Mouse (Mus musculus) hindbrain, embryonic 15.5 days (tissue): ENCODE results near the gene Gfpt2. TPM values are rescaled to one million over a fixed set of nuclear protein-coding genes. Genes with fewer than 3 reads are reported as not detected.
"Not testable (repeated sequence)": the region's sequence is repeated elsewhere in the genome, so short reads cannot be mapped to it uniquely, and the experiment has no call there.

Experiments
- ATAC-seq: fragments of 200-750 bp; cut with Nextera tagmentation; 2 replicates; pipeline ENCODE4 v1.8.0; 2017; ENCODE audit warnings: low read depth, moderate number of reproducible peaks, moderate TSS enrichment; ENCODE audit not compliant: low FRiP score
- H3K27ac ChIP-seq: fragments of 300-500 bp; sonication (generic); replicated peaks from 2 replicates; pipeline ENCODE4 v1.5.1; 2015; ENCODE audit warnings: mild to moderate bottlenecking, inconsistent platforms
- H3K27me3 ChIP-seq: fragments of 300-500 bp; sonication (generic); 2 replicates; pipeline ENCODE4 v1.6.1; 2015; ENCODE audit warnings: control low read depth, inconsistent platforms
- H3K36me3 ChIP-seq: fragments of 300-500 bp; sonication (generic); 2 replicates; pipeline ENCODE4 v1.6.1; 2015; ENCODE audit warnings: control low read depth, inconsistent platforms
- H3K4me1 ChIP-seq: fragments of 300-500 bp; sonication (generic); replicated peaks from 2 replicates; pipeline ENCODE4 v1.6.1; 2015; ENCODE audit warnings: control low read depth, inconsistent platforms
- H3K4me2 ChIP-seq: fragments of 300-500 bp; sonication (generic); 2 replicates; pipeline ENCODE4 v1.6.1; 2015; ENCODE audit warnings: moderate library complexity, mild to moderate bottlenecking, inconsistent platforms
- H3K4me3 ChIP-seq: fragments of 300-500 bp; sonication (generic); 2 replicates; pipeline ENCODE4 v1.5.1; 2015; ENCODE audit warnings: mild to moderate bottlenecking, inconsistent platforms
- H3K9ac ChIP-seq: fragments of 300-500 bp; sonication (generic); 2 replicates; pipeline ENCODE4 v1.6.1; 2015; ENCODE audit warnings: inconsistent platforms
- H3K9me3 ChIP-seq: fragments of 300-500 bp; sonication (generic); 2 replicates; pipeline ENCODE4 v1.6.1; 2016; ENCODE audit warnings: control low read depth, inconsistent platforms
- WGBS: fragments of 180-500 bp; shearing (Covaris S2); methylation state at CpG from one replicate; pipeline ENCODE4 v1.1.7; 2015; 5-methylcytosine and 5-hydroxymethylcytosine counted together
- polyA plus RNA-seq: library from polyadenylated mRNA; unstranded; fragments of >200 nt; fragmentation: Nextera tagmentation; extraction: Ambion mirVana; gene quantifications from 2 replicates; pipeline ENCODE4 v1.2.1, GENCODE M21; 2015

The Gfpt2 gene
- polyA plus RNA-seq, 1 experiment from 2014 or later = 6.8 TPM

- not testable (repeated sequence) for H3K4me1 ChIP-seq, H3K4me2 ChIP-seq, H3K27me3 ChIP-seq, H3K4me3 ChIP-seq, H3K27ac ChIP-seq, H3K36me3 ChIP-seq, H3K9ac ChIP-seq, ATAC-seq, H3K9me3 ChIP-seq
- 89% methylated on average over 6 of the region's 6 CpGs for WGBS
These were observed 26.5 kb upstream of the Gfpt2 start for GRCm38 (mm10) chr11:49767497-49767896.

GRCm38 (mm10) chr11:49768781-49769180, 25.2 kb upstream of the Gfpt2 start:
- Histone ChIP-seq H3K27ac (no peak overlapping the region), H3K27me3 (no peaks in the 10 kb centered on the region), H3K36me3 (no peaks in the 10 kb centered on the region), H3K4me1 (no peaks in the 10 kb centered on the region), H3K4me3 (no peak overlapping the region), H3K4me2 (no peak overlapping the region), H3K9ac (no peak overlapping the region), H3K9me3 (no peaks in the 10 kb centered on the region)
- WGBS = 94% methylated on average over 5 of the region's 5 CpGs
- ATAC-seq = no peak

GRCm38 (mm10) chr11:49770676-49771550, 23.1 kb upstream of the Gfpt2 start:
- Histone ChIP-seq H3K27me3 (no peaks in the 10 kb centered on the region), H3K9me3 (no peaks in the 10 kb centered on the region), H3K36me3 (no peaks in the 10 kb centered on the region), H3K4me1 (no peaks in the 10 kb centered on the region), H3K9ac (no peak overlapping the region), H3K4me3 (no peak overlapping the region), H3K27ac (no peak overlapping the region), H3K4me2 (no peak overlapping the region)
- WGBS = 87% methylated on average over 9 of the region's 9 CpGs
- ATAC-seq = no peak

DNA sequence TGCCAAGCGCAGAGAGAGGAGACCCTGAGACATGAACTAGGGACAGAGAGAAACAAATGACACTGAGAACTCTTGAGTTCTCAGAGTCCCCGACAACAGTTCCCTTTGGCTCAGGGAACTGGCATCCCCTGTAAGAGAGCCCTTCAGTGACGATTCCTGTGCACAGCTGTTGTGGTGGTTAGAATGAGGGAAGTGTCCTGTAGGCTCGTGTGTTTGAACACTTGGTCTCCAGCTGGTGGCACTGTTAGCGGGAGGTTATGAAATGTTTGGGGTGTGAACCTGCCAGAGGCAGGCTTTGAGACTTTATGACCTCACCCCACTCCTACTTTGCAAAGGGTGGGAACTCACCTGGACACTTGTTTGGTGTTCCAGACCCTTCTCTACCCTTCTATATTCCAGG, 21.7 kb upstream of the Gfpt2 start:
- H3K36me3 ChIP-seq = no peaks in the 10 kb centered on the region
- no peak for ATAC-seq
- no peak overlapping the region for H3K4me2 ChIP-seq
- H3K27ac ChIP-seq = no peak overlapping the region
- H3K9me3 ChIP-seq = no peaks in the 10 kb centered on the region
- no peak overlapping the region for H3K9ac ChIP-seq
- no peaks in the 10 kb centered on the region for H3K27me3 ChIP-seq
- no peak overlapping the region for H3K4me3 ChIP-seq
- WGBS = 72% methylated on average over 5 of the region's 5 CpGs
- no peaks in the 10 kb centered on the region for H3K4me1 ChIP-seq

- WGBS = 80% methylated on average over 4 of the region's 4 CpGs
- no peak for ATAC-seq
- H3K4me3 ChIP-seq = no peak overlapping the region
These were observed 19.1 kb upstream of the Gfpt2 start for GRCm38 (mm10) chr11:49774894-49775293.

DNA sequence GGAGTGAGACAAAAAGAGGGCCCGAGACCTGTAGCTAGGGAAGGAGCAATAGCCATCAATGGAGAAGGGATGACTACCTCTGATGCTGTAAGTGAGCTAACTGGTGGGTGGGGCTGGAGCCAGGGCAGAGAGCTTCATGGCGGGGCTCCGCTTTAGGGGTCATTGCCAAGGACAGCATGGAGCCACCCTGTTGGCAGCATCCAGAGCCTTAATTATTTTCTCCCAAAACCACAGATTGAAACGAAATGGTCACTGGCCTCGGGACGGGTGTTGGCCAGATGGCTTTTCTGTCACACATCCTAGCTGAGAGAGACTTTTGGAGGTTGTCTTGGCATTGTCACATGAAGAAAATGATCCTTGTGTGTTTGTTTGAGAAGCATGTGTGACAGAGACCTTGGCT, 15.1 kb upstream of the Gfpt2 start:
- no peaks in the 10 kb centered on the region for H3K36me3 ChIP-seq
- H3K9ac ChIP-seq = no peak overlapping the region
- H3K4me2 ChIP-seq = no peak overlapping the region
- no peak overlapping the region for H3K4me3 ChIP-seq
- no peaks in the 10 kb centered on the region for H3K9me3 ChIP-seq
- H3K4me1 ChIP-seq = no peaks in the 10 kb centered on the region
- H3K27ac ChIP-seq = no peak overlapping the region
- H3K27me3 ChIP-seq = no peaks in the 10 kb centered on the region
- ATAC-seq = no peak
- 85% methylated on average over 6 of the region's 6 CpGs for WGBS

More at GRCm38 (mm10) chr11:49774894-49775293, 19.1 kb upstream of the Gfpt2 start:
- H3K27me3 ChIP-seq = no peaks in the 10 kb centered on the region
- H3K9ac ChIP-seq = no peak overlapping the region
- H3K27ac ChIP-seq = no peak overlapping the region
- no peaks in the 10 kb centered on the region for H3K4me1 ChIP-seq
- no peaks in the 10 kb centered on the region for H3K36me3 ChIP-seq
- H3K9me3 ChIP-seq = no peaks in the 10 kb centered on the region
- H3K4me2 ChIP-seq = no peak overlapping the region

DNA sequence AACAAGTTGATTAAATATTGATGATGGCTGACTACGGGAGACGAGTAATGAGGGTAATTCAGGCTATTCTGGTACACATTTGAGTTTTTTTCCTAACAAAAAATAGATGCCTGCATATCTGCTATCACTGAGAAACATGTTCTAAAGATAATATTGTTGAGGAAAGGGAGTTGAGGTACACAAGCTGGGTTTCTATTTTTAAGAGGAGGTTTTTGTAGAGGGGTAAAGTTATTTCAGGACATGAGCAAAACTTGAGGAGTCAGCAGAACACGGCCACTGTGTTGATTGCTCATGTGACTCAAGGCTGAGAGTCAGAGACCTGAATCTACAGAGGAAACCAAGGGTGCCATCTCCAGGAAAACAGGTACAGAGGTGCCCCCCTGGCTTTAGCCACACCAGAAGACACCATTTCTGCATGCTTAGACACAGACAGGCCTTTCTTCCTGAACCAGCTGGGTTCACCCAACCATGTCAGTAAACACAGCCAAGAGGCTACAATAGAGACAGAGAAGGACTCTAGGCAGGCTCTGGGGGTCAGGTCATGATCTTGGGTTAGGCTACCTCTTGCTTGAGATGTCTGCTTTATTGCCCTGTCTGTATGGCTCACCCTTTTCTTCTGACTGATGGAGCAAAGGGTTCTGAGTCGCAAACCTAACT, 13.7 kb upstream of the Gfpt2 start:
- Histone ChIP-seq H3K4me2 (no peak overlapping the region), H3K9me3 (no peaks in the 10 kb centered on the region), H3K27me3 (no peaks in the 10 kb centered on the region), H3K27ac (no peak overlapping the region), H3K4me3 (no peak overlapping the region), H3K36me3 (no peaks in the 10 kb centered on the region), H3K4me1 (no peaks in the 10 kb centered on the region), H3K9ac (no peak overlapping the region)
- 82% methylated on average over 4 of the region's 4 CpGs for WGBS
- no peak for ATAC-seq

DNA sequence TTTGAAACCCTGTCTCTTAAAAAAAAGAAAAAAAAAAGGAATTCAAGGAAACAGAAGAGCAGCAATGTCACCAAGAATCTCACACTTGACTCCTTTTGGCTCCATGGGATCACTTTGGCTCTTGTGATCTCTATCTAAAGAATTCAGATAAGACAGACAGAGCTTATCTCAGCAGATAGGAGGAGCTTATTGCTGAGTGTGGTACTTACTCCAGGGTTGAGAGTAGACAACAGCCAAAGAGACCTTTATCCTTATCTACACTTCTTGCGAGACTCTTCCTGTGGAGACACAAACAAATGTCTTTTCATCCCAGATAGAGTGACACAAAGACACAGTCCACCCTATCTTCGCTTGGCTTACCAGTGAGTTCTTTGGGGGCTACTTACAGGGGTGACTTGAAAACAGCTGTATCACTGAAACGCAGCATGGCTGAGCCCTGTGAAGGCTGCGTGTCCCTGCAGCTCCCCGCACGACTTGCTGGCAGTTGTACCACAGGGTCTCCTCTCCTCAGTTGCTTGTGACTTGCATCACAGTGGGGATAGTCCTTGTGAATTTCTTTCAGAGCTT, 12.1 kb upstream of the Gfpt2 start:
- 68% methylated on average over 6 of the region's 6 CpGs for WGBS
- no peak overlapping the region for H3K27ac ChIP-seq
- H3K36me3 ChIP-seq = no peaks in the 10 kb centered on the region
- H3K27me3 ChIP-seq = no peaks in the 10 kb centered on the region
- ATAC-seq = no peak
- H3K4me3 ChIP-seq = no peak overlapping the region
- no peaks in the 10 kb centered on the region for H3K9me3 ChIP-seq
- H3K4me1 ChIP-seq = no peaks in the 10 kb centered on the region
- no peak overlapping the region for H3K9ac ChIP-seq
- no peak overlapping the region for H3K4me2 ChIP-seq

- H3K36me3 ChIP-seq = no peaks in the 10 kb centered on the region
- H3K9ac ChIP-seq = no peak overlapping the region
- H3K27me3 ChIP-seq = no peaks in the 10 kb centered on the region
- no peak overlapping the region for H3K4me3 ChIP-seq
- ATAC-seq = no peak
- peaks cover 20% of the 10 kb centered on the region for H3K4me1 ChIP-seq
- H3K4me2 ChIP-seq = 0 out of 2 replicates have a peak overlapping the region, but pooled peaks have one; percentile 3
- WGBS = 7% methylated on average over 14 of the region's 14 CpGs
- no peaks in the 10 kb centered on the region for H3K9me3 ChIP-seq
- H3K27ac ChIP-seq = no peak overlapping the region
These were observed 847 bp upstream of the Gfpt2 start for GRCm38 (mm10) chr11:49793131-49793530.

GRCm38 (mm10) chr11:49794342-49795144, 565 bp downstream of the Gfpt2 start:
- H3K4me2 ChIP-seq = peak overlapping the region; percentile 96
- H3K36me3 ChIP-seq = no peaks in the 10 kb centered on the region
- H3K4me3 ChIP-seq = peak overlapping the region; percentile 83
- no peak overlapping the region for H3K27ac ChIP-seq
- no peaks in the 10 kb centered on the region for H3K27me3 ChIP-seq
- no peak for ATAC-seq
- peaks cover 20% of the 10 kb centered on the region for H3K4me1 ChIP-seq
- H3K9me3 ChIP-seq = no peaks in the 10 kb centered on the region
- peak overlapping the region; percentile 71 for H3K9ac ChIP-seq
- under 1% methylated on average over 45 of the region's 45 CpGs for WGBS

DNA sequence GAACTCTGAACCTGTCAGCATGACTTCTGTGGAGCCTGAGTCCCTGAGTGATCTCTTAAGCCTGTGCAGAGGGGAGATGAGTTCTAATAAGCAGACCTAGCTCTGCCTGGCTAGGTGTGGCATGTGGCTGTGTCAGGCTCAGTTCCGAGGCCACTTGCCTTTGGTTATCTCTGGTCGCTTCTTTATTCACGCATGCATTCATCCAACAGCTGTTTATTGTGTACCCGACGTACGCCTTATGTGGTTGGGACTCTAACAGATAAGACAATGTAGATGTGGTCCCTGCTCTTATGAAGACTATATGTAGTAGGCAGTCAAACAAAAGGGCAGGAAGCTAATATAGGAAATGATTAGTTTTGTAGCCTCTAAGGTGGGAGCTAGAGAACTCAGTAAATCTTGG, 5.0 kb downstream of the Gfpt2 start:
- Histone ChIP-seq H3K27me3 (no peaks in the 10 kb centered on the region), H3K4me3 (no peak overlapping the region), H3K36me3 (no peaks in the 10 kb centered on the region), H3K4me1 (peaks cover 23% of the 10 kb centered on the region), H3K9ac (no peak overlapping the region), H3K9me3 (no peaks in the 10 kb centered on the region), H3K4me2 (no peak overlapping the region), H3K27ac (no peak overlapping the region)
- no peak for ATAC-seq
- 79% methylated on average over 6 of the region's 6 CpGs for WGBS

- Histone ChIP-seq H3K4me2 (no peak overlapping the region), H3K9ac (no peak overlapping the region), H3K4me3 (no peak overlapping the region), H3K4me1 (peaks cover 10% of the 10 kb centered on the region), H3K9me3 (no peaks in the 10 kb centered on the region), H3K36me3 (no peaks in the 10 kb centered on the region), H3K27ac (no peak overlapping the region), H3K27me3 (no peaks in the 10 kb centered on the region)
- WGBS = 59% methylated on average over 4 of the region's 4 CpGs
- no peak for ATAC-seq
These were observed 7.5 kb downstream of the Gfpt2 start for GRCm38 (mm10) chr11:49801516-49801915.
